Comparison of ENCODE assay signal across 17 mouse cellular contexts in the genomic region with DNA sequence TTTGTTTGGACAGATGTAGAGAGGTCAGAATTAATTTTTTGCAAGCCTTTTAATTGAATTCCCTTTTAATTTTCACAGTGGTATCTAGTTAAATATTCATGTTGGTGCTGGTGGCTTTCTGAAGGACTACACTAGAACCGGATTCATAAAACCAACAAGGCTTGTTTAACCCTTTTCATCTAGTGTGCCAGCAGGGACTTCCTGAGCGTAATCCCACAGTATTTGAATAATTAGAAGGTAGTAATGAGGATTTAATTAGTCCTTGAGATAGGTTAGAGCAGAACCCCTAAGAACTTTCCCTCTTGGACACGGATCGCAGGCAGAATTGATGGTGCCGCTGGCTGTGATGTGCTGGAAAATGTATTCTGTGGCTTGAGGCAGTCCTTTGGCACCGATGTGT.
"Had no signal": no experiment of that assay in that cellular context is flagged by ENCODE, and none has a peak within 500 bp of the region (broad histone marks: within the 10 kb centered on the region; RNA-seq: fewer than 3 reads in every experiment).

No protein-coding gene starts in this region.

- H3K27me3 ChIP-seq: liver, embryonic 13.5 days; neural tube, embryonic 12.5 days; neural tube, embryonic 15.5 days had no signal

- H3K9ac ChIP-seq: liver, embryonic 13.5 days; neural tube, embryonic 12.5 days; neural tube, embryonic 15.5 days had no signal

- DNase-seq: kidney, adult 18-20 months; kidney, adult 9 months; kidney, postnatal 14 days; kidney, postnatal 4 days; layer of hippocampus, adult 9-11 months; layer of hippocampus, postnatal 36 days; liver, embryonic 13.5 days; lung, adult 2 months; lung, postnatal 14 days; lung, postnatal 4 days; thymus, adult 2 months; thymus, postnatal 14 days; thymus, postnatal 4 days had no signal

- H3K9me3 ChIP-seq: liver, embryonic 13.5 days; neural tube, embryonic 12.5 days; neural tube, embryonic 15.5 days had no signal

- H3K27ac ChIP-seq: left cerebral cortex, adult 2 months; liver, embryonic 13.5 days; neural tube, embryonic 12.5 days had no signal

- H3K4me1 ChIP-seq: liver, embryonic 13.5 days had no signal

- H3K4me2 ChIP-seq: liver, embryonic 13.5 days; midbrain, embryonic 11.5 days; neural tube, embryonic 12.5 days; neural tube, embryonic 15.5 days had no signal

- H3K4me3 ChIP-seq: left cerebral cortex, adult 2 months; liver, embryonic 13.5 days; neural tube, embryonic 12.5 days; neural tube, embryonic 15.5 days had no signal
